Mouse (Mus musculus) MEL (cell line): ENCODE results near the gene Mgll. TPM values are rescaled to one million over a fixed set of nuclear protein-coding genes. Genes with fewer than 3 reads are reported as not detected.

Experiments used
- DNase-seq: peaks from one replicate; pipeline ENCODE4 v3.0.0; 2011; ENCODE audit warnings: low read depth, low spot score
- H3K27ac ChIP-seq: 2 replicates; pipeline ENCODE4 v1.5.1; 2012; ENCODE audit warnings: low read depth, mild to moderate bottlenecking, control low read depth, low read length, moderate library complexity; ENCODE audit not compliant: control insufficient read depth
- H3K27me3 ChIP-seq, 2 experiments: fragments of 150-350 bp in 1 of 2; sonication (generic) in 1 of 2; 2 replicates each; pipeline ENCODE4 v1.6.1; 2012; ENCODE audit warnings: low read length in 2 of 2, mild to moderate bottlenecking in 2 of 2, improper control_type of control experiment in 1 of 2, moderate library complexity in 1 of 2; ENCODE audit not compliant: insufficient read depth in 2 of 2, control insufficient read depth in 1 of 2
- H3K36me3 ChIP-seq, 2 experiments: 2 replicates each; pipeline ENCODE4 v1.6.1; 2012 to 2014; ENCODE audit warnings: low read length in 2 of 2, improper control_type of control experiment in 1 of 2, inconsistent platforms in 1 of 2, mild to moderate bottlenecking in 1 of 2; ENCODE audit not compliant: insufficient read depth in 2 of 2, control insufficient read depth in 1 of 2
- H3K4me1 ChIP-seq, 2 experiments: fragments of 150-350 bp in 1 of 2; sonication (generic) in 1 of 2; 2 replicates each; pipeline ENCODE4 v1.6.1; 2012; ENCODE audit warnings: low read length in 2 of 2, improper control_type of control experiment in 1 of 2, mild to moderate bottlenecking in 1 of 2; ENCODE audit not compliant: insufficient read depth in 2 of 2, control insufficient read depth in 1 of 2
- H3K4me3 ChIP-seq, 2 experiments: fragments of 150-350 bp in 1 of 2; sonication (generic) in 1 of 2; 2 replicates each; pipeline ENCODE4 v1.5.1; 2012; ENCODE audit warnings: low read depth in 2 of 2, low read length in 2 of 2, mild to moderate bottlenecking in 2 of 2, moderate library complexity in 2 of 2, control low read depth in 1 of 2, improper control_type of control experiment in 1 of 2; ENCODE audit not compliant: control insufficient read depth in 1 of 2, insufficient read depth in 1 of 2
- H3K79me2 ChIP-seq: 2 replicates; pipeline ENCODE4 v1.6.1; 2012; ENCODE audit warnings: mild to moderate bottlenecking, low read length, moderate library complexity; ENCODE audit not compliant: control insufficient read depth, poor library complexity, insufficient read depth
- H3K9ac ChIP-seq: 2 replicates; pipeline ENCODE4 v1.6.1; 2012; ENCODE audit warnings: low read depth, mild to moderate bottlenecking, control low read depth, low read length, moderate library complexity; ENCODE audit not compliant: control insufficient read depth, poor library complexity, severe bottlenecking
- H3K9me3 ChIP-seq: fragments of 150-350 bp; sonication (generic); replicated peaks from 2 replicates; pipeline ENCODE4 v1.6.1; 2012; ENCODE audit warnings: mild to moderate bottlenecking, low read length, improper control_type of control experiment, moderate library complexity; ENCODE audit not compliant: insufficient read depth
- CHD1 ChIP-seq: IDR thresholded peaks from 2 replicates; pipeline ENCODE4 v1.6.1; 2012; ENCODE audit warnings: low read depth, mild to moderate bottlenecking, inconsistent platforms, low read length, improper control_type of control experiment
- CHD2 ChIP-seq: IDR thresholded peaks from 2 replicates; pipeline ENCODE4 v1.6.1; 2011; ENCODE audit warnings: low read length, improper control_type of control experiment
- CTCF ChIP-seq, 3 experiments: IDR thresholded peaks in 2 of 3; conservative IDR thresholded peaks in 1 of 3; 2 replicates each; pipeline ENCODE4 v1.5.1; 2011 to 2012; ENCODE audit warnings: low read length in 3 of 3, low read depth in 2 of 3, mild to moderate bottlenecking in 2 of 3, improper control_type of control experiment in 1 of 3, inconsistent platforms in 1 of 3, mixed read lengths in 1 of 3, moderate library complexity in 1 of 3; ENCODE audit not compliant: control insufficient read depth in 1 of 3, insufficient read depth in 1 of 3, poor library complexity in 1 of 3, severe bottlenecking in 1 of 3
- E2F4 ChIP-seq: IDR thresholded peaks from 2 replicates; pipeline ENCODE4 v1.6.1; 2011; ENCODE audit warnings: low read depth, low read length, improper control_type of control experiment, borderline replicate concordance
- ELF1 ChIP-seq: IDR thresholded peaks from 2 replicates; pipeline ENCODE4 v1.6.1; 2014; ENCODE audit warnings: low read depth, mild to moderate bottlenecking, inconsistent platforms, low read length, improper control_type of control experiment, moderate library complexity
- EP300 ChIP-seq, 2 experiments: IDR thresholded peaks; 2 replicates each; pipeline ENCODE4 v1.6.1; 2011; ENCODE audit warnings: improper control_type of control experiment in 2 of 2, low read length in 2 of 2, low read depth in 1 of 2, mild to moderate bottlenecking in 1 of 2
- GABPA ChIP-seq: IDR thresholded peaks from 2 replicates; pipeline ENCODE4 v1.6.1; 2012; ENCODE audit warnings: low read depth, mild to moderate bottlenecking, inconsistent platforms, low read length, improper control_type of control experiment, moderate library complexity
- GATA1 ChIP-seq: IDR thresholded peaks from 2 replicates; pipeline ENCODE4 v1.6.1; 2011; ENCODE audit warnings: low read depth, low read length, improper control_type of control experiment
- HCFC1 ChIP-seq: IDR thresholded peaks from 2 replicates; pipeline ENCODE4 v1.6.1; 2012; ENCODE audit warnings: low read depth, mild to moderate bottlenecking, inconsistent platforms, low read length, improper control_type of control experiment, moderate library complexity
- MAFK ChIP-seq: IDR thresholded peaks from 2 replicates; pipeline ENCODE4 v1.6.1; 2011; ENCODE audit warnings: low read depth, mild to moderate bottlenecking, low read length, improper control_type of control experiment, borderline replicate concordance
- MAZ ChIP-seq: IDR thresholded peaks from 2 replicates; pipeline ENCODE4 v1.6.1; 2012; ENCODE audit warnings: low read depth, mild to moderate bottlenecking, inconsistent platforms, low read length, improper control_type of control experiment
- MEF2A ChIP-seq: IDR thresholded peaks from 2 replicates; pipeline ENCODE4 v1.6.1; 2014; ENCODE audit warnings: low read depth, mild to moderate bottlenecking, inconsistent platforms, low read length, improper control_type of control experiment; ENCODE audit not compliant: poor library complexity, insufficient replicate concordance, severe bottlenecking; ENCODE audit errors: extremely low read depth
- NELFE ChIP-seq: IDR thresholded peaks from 2 replicates; pipeline ENCODE4 v1.6.1; 2011; ENCODE audit warnings: low read depth, low read length, improper control_type of control experiment
- SMC3 ChIP-seq: IDR thresholded peaks from 2 replicates; pipeline ENCODE4 v1.6.1; 2011; ENCODE audit warnings: low read depth, low read length, improper control_type of control experiment
- TBP ChIP-seq: IDR thresholded peaks from 2 replicates; pipeline ENCODE4 v1.8.0; 2011; ENCODE audit warnings: low read depth, low read length, improper control_type of control experiment
- TCF12 ChIP-seq: IDR thresholded peaks from 2 replicates; pipeline ENCODE4 v1.6.1; 2014; ENCODE audit warnings: low read depth, mild to moderate bottlenecking, inconsistent platforms, low read length, improper control_type of control experiment, moderate library complexity
- ZKSCAN1 ChIP-seq: IDR thresholded peaks from 2 replicates; pipeline ENCODE4 v1.6.1; 2012; ENCODE audit warnings: low read depth, mild to moderate bottlenecking, inconsistent platforms, low read length, improper control_type of control experiment, moderate library complexity
- ZMIZ1 ChIP-seq: IDR thresholded peaks from 2 replicates; pipeline ENCODE4 v1.6.1; 2012; ENCODE audit warnings: low read depth, mild to moderate bottlenecking, inconsistent platforms, low read length, improper control_type of control experiment, moderate library complexity
- ZNF384 ChIP-seq: IDR thresholded peaks from 2 replicates; pipeline ENCODE4 v1.6.1; 2012; ENCODE audit warnings: low read depth, mild to moderate bottlenecking, inconsistent platforms, low read length, improper control_type of control experiment
- polyA plus RNA-seq, 2 experiments: library from polyadenylated mRNA; stranded (reverse) in 1 of 2; unstranded in 1 of 2; fragments of >175 nt in 1 of 2; fragments of >200 nt in 1 of 2; gene quantifications; 2 replicates each; pipeline versions ENCODE4 v1.2.1 to v1.2.4; 2012; ENCODE audit warnings: low replicate concordance in 2 of 2, low read depth in 1 of 2; ENCODE audit not compliant: insufficient read length in 2 of 2, insufficient read depth in 1 of 2, missing spikeins in 1 of 2
- total RNA-seq: library from RNA; depleted of rRNA; stranded (reverse); fragments of 300-350 nt; gene quantifications from 2 replicates; pipeline ENCODE4 v1.2.3, GENCODE M21; 2012

Mgll gene
- total and polyA plus RNA-seq, 3 experiments = not detected

GRCm38 (mm10) chr6:88841781-88842689, 117.8 kb downstream of the Mgll start, which contains the start of gene Abtb1 (continued):
- no peak for TF ChIP-seq CHD2
- TF ChIP-seq, all 39 proteins: peak for 10

GRCm38 (mm10) chr6:88842731-88843151, 118.5 kb downstream of the Mgll start:
- Histone ChIP-seq H3K27me3 (peaks cover 1 to 2% of the 10 kb centered on the region in 2 experiments; a peak in 2 of 4 replicates), H3K9me3 (no peaks in the 10 kb centered on the region), H3K79me2 (no peaks in the 10 kb centered on the region; the same call in 1 of the 2 replicates), H3K27ac (no peak overlapping the region), H3K4me3 (peak overlapping the region; percentile 64 to 67), H3K9ac (peak overlapping the region; percentile 68), H3K36me3 (no peaks in the 10 kb centered on the region), H3K4me1 (peaks cover 2 to 6% of the 10 kb centered on the region in 2 experiments; a peak in 2 of 4 replicates)
- peak; percentile 36 for DNase-seq
- TF ChIP-seq ELF1 (no peak), GATA1 (no peak), CHD2 (no peak), MAZ (no peak), HCFC1 (no peak), SMC3 (no peak), GABPA (no peak), EP300 (IDR thresholded peaks at IDR 0.05; ENCODE audit: low read depth in 1 of 2, low read length in 2 of 2) (no peak), ZNF384 (no peak), TCF12 (no peak), MAFK (no peak), ZKSCAN1 (no peak), E2F4 (no peak), TBP (no peak)

- TF ChIP-seq NELFE (no peak), TBP (no peak), CHD1 (no peak), TCF12 (no peak), SMC3 (no peak), GABPA (no peak), HCFC1 (no peak), ZMIZ1 (no peak), ZKSCAN1 (no peak), CTCF (IDR thresholded peaks at IDR 0.05 in 2 of 3, conservative IDR thresholded peaks at IDR 0.05 in 1 of 3; ENCODE audit: control insufficient read depth in 1 of 3, insufficient read depth in 1 of 3, low read depth in 2 of 3, low read length in 3 of 3, poor library complexity in 1 of 3, severe bottlenecking in 1 of 3) (no peak), MEF2A (no peak), ZNF384 (no peak), CHD2 (no peak), GATA1 (no peak)
- no peak overlapping the region for H3K4me3 ChIP-seq
- H3K4me1 ChIP-seq = peaks cover 2 to 6% of the 10 kb centered on the region in 2 experiments; a peak in 2 of 4 replicates
- no peak overlapping the region for H3K9ac ChIP-seq
- DNase-seq = no peak
- H3K9me3 ChIP-seq = no peaks in the 10 kb centered on the region
- peaks cover 1 to 2% of the 10 kb centered on the region in 2 experiments; a peak in 2 of 4 replicates for H3K27me3 ChIP-seq
- H3K79me2 ChIP-seq = no peaks in the 10 kb centered on the region; the same call in 1 of the 2 replicates
- no peaks in the 10 kb centered on the region for H3K36me3 ChIP-seq
- H3K27ac ChIP-seq = no peak overlapping the region
Observed at GRCm38 (mm10) chr6:88843241-88843640, 119.0 kb downstream of the Mgll start.
